Mouse (Mus musculus): ENCODE measurements around the gene Ube2a. TPM values are rescaled to one million over a fixed set of nuclear protein-coding genes. Genes with fewer than 3 reads are reported as not detected.

The Ube2a gene
- polyA plus RNA-seq (2017; shearing (Covaris generic)) = 142 TPM

DNA sequence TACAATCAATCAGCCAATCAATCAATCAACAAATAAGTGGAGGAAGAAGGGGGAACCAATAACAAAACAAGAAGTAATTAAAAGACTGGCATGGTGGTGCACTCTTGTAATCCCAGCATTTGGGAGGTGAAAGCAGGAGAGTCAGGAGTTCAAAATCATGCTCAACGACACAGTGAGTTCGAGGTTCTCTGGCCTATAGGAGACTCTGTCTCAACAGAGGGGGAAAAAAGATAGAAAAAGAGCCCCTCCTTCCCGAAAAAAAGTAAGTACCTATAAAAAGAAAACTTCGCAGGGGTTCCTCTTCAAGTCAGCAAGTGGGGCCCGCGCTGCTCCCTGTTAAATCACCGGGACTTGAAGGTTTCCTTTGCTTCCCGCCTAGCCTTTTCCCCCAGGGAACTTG is at the start of gene Ube2a, which contains the start of gene C330007P06Rik:
Ube2a (plus strand) TSS at position 136 of the 400 bp plus-strand sequence.
C330007P06Rik (minus strand) TSS at position 347 of the 400 bp plus-strand sequence.

DNA sequence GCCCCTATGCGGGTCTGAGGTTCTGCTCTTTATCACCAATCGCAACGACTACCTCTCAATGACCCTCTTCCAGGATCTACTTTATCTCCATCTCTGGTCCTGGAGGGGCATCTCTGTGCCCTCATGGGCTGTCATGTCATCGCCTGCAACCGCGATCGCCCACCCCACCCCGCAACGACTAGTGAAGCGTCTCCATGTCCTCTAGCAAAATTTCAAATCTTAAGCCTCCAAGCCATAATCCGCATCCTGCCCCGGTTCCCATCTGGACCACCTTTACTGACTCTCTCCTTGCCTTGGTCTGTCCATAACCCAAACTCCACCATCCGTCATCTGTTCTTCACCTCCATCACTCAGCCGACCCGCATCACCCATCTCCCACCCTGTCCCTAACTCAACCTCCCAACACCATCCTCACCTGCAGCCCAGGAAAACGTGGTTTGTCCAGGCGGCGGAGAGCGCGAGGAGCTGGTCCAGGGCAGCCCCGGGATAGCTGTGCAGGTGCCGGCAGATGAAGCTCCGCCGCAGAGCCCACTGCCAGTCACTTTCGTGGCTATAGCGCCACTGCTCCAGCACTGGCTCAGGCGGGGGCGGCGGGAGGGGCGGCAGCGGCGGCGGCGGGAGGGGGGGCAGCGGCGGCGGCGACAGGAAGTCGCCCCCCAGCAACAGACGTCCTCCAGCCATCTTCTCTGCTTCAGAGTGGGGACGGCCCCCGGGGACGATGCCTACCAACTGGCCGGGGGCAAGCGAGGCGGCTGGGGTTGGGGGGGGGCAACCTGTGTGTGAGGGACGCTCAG is 28.8 kb downstream of the Ube2a start, which contains the start of gene Nkrf:
Nkrf (minus strand) TSS at position 579 of the 794 bp plus-strand sequence.

Other genes with a start within 250 kb of the Ube2a start
- 0.67 TPM for gene Akap17b, start 228.5 kb upstream of the Ube2a start, polyA plus RNA-seq (2017; shearing (Covaris generic))
- gene Slc25a43, start 130.2 kb upstream of the Ube2a start, polyA plus RNA-seq (2017; shearing (Covaris generic)) = not detected
- 566 TPM for gene Slc25a5, start 78.2 kb upstream of the Ube2a start, polyA plus RNA-seq (2017; shearing (Covaris generic))
- 23.9 TPM for gene C330007P06Rik, start 211 bp downstream of the Ube2a start, polyA plus RNA-seq (2017; shearing (Covaris generic))
- 2.4 TPM for gene Nkrf, start 29.0 kb downstream of the Ube2a start, polyA plus RNA-seq (2017; shearing (Covaris generic))
- gene Sept6, start 117.9 kb downstream of the Ube2a start, polyA plus RNA-seq (2017; shearing (Covaris generic)) = 131 TPM
- not detected for gene Sowahd, start 174.9 kb downstream of the Ube2a start, polyA plus RNA-seq (2017; shearing (Covaris generic))
- gene Rpl39, start 211.5 kb downstream of the Ube2a start, polyA plus RNA-seq (2017; shearing (Covaris generic)) = 478 TPM
- gene Upf3b, start 236.4 kb downstream of the Ube2a start, polyA plus RNA-seq (2017; shearing (Covaris generic)) = 11.3 TPM